Mouse (Mus musculus) liver, embryonic 16.5 days (tissue): Measurements from ENCODE around the gene Dclre1a. TPM values are rescaled to one million over a fixed set of nuclear protein-coding genes. Genes with fewer than 3 reads are reported as not detected.

ENCODE experiments used
- ATAC-seq: fragments of 200-750 bp; cut with Nextera tagmentation; 2 replicates; pipeline ENCODE4 v1.8.0; 2017; ENCODE audit warnings: low read depth, mild to moderate bottlenecking, moderate number of reproducible peaks, moderate library complexity
- H3K27ac ChIP-seq: fragments of 300-500 bp; sonication (generic); 2 replicates; pipeline ENCODE4 v1.5.1; 2014; ENCODE audit warnings: mild to moderate bottlenecking, low read length
- H3K27me3 ChIP-seq: fragments of 300-500 bp; sonication (generic); 2 replicates; pipeline ENCODE4 v1.6.1; 2014; ENCODE audit warnings: low read depth, low read length, mixed read lengths; ENCODE audit not compliant: control insufficient read depth, insufficient read depth
- H3K36me3 ChIP-seq: fragments of 300-500 bp; sonication (generic); 2 replicates; pipeline ENCODE4 v1.6.1; 2014; ENCODE audit warnings: mild to moderate bottlenecking; ENCODE audit not compliant: control insufficient read depth, insufficient read depth
- H3K4me1 ChIP-seq: fragments of 300-500 bp; sonication (generic); 2 replicates; pipeline ENCODE4 v1.6.1; 2014; ENCODE audit warnings: low read depth, low read length, mixed read lengths; ENCODE audit not compliant: control insufficient read depth
- H3K4me2 ChIP-seq: fragments of 300-500 bp; sonication (generic); 2 replicates; pipeline ENCODE4 v1.6.1; 2014; ENCODE audit warnings: low read depth, low read length, mixed read lengths
- H3K4me3 ChIP-seq: fragments of 300-500 bp; sonication (generic); 2 replicates; pipeline ENCODE4 v1.5.1; 2014; ENCODE audit warnings: low read depth, mild to moderate bottlenecking, low read length
- H3K9ac ChIP-seq: fragments of 300-500 bp; sonication (generic); 2 replicates; pipeline ENCODE4 v1.6.1; 2014; ENCODE audit warnings: low read depth, low read length
- H3K9me3 ChIP-seq: fragments of 300-500 bp; sonication (generic); replicated peaks from 2 replicates; pipeline ENCODE4 v1.6.1; 2016; ENCODE audit warnings: low read length; ENCODE audit not compliant: control insufficient read depth
- WGBS: fragments of 180-500 bp; shearing (Covaris S2); extraction: QIAGEN DNeasy Blood & Tissue Kit; methylation state at CpG from one replicate; pipeline ENCODE4 v1.1.7; 2014; ENCODE audit not compliant: insufficient replicate concordance; 5-methylcytosine and 5-hydroxymethylcytosine counted together
- polyA plus RNA-seq: library from polyadenylated mRNA; unstranded; fragments of >200 nt; fragmentation: Nextera tagmentation; extraction: Ambion mirVana; gene quantifications from 2 replicates; pipeline ENCODE4 v1.2.1, GENCODE M21; 2015

Gene Dclre1a
- polyA plus RNA-seq, 1 experiment from 2014 or later: 16.1 TPM

- no peak for ATAC-seq
- H3K4me2 ChIP-seq: no peak overlapping the region
These were observed 34.0 kb upstream of the Dclre1a start for GRCm38 (mm10) chr19:56581981-56582380.

GRCm38 (mm10) chr19:56577801-56578200 lies 29.8 kb upstream of the Dclre1a start:
- no peak overlapping the region for H3K27ac ChIP-seq
- WGBS: 47% methylated on average over 1 of the region's 1 CpGs
- no peak overlapping the region for H3K9ac ChIP-seq
- no peak overlapping the region for H3K4me3 ChIP-seq
- ATAC-seq: peak; percentile 51; the same call in 1 of the 2 replicates
- no peaks in the 10 kb centered on the region for H3K27me3 ChIP-seq
- no peak overlapping the region for H3K4me2 ChIP-seq
- H3K36me3 ChIP-seq: peaks cover 5% of the 10 kb centered on the region
- H3K9me3 ChIP-seq: no peaks in the 10 kb centered on the region
- H3K4me1 ChIP-seq: no peaks in the 10 kb centered on the region; the same call in 1 of the 2 replicates

More at GRCm38 (mm10) chr19:56581981-56582380, 34.0 kb upstream of the Dclre1a start:
- H3K27ac ChIP-seq: no peak overlapping the region
- no peaks in the 10 kb centered on the region; the same call in 1 of the 2 replicates for H3K4me1 ChIP-seq
- H3K27me3 ChIP-seq: no peaks in the 10 kb centered on the region
- no peak overlapping the region for H3K4me3 ChIP-seq
- H3K9me3 ChIP-seq: no peaks in the 10 kb centered on the region
- H3K9ac ChIP-seq: no peak overlapping the region
- WGBS: 80% methylated on average over 5 of the region's 5 CpGs
- H3K36me3 ChIP-seq: peaks cover 5% of the 10 kb centered on the region

- no peak overlapping the region for H3K4me2 ChIP-seq
- H3K4me1 ChIP-seq: no peaks in the 10 kb centered on the region; the same call in none of the 2 replicates
- H3K4me3 ChIP-seq: no peak overlapping the region
- WGBS: 86% methylated on average over 6 of the region's 6 CpGs
- H3K36me3 ChIP-seq: peaks cover 3% of the 10 kb centered on the region
- H3K27me3 ChIP-seq: no peaks in the 10 kb centered on the region
- H3K9ac ChIP-seq: no peak overlapping the region
- no peak for ATAC-seq
- H3K27ac ChIP-seq: no peak overlapping the region
- no peaks in the 10 kb centered on the region for H3K9me3 ChIP-seq
These were observed 25.2 kb upstream of the Dclre1a start for GRCm38 (mm10) chr19:56573184-56573583.

GRCm38 (mm10) chr19:56571913-56572312 lies 23.9 kb upstream of the Dclre1a start:
- H3K4me3 ChIP-seq: no peak overlapping the region
- H3K27ac ChIP-seq: no peak overlapping the region
- peaks cover 3% of the 10 kb centered on the region; the same call in 1 of the 2 replicates for H3K36me3 ChIP-seq
- H3K9ac ChIP-seq: no peak overlapping the region
- H3K4me2 ChIP-seq: no peak overlapping the region
- H3K4me1 ChIP-seq: peaks cover 5% of the 10 kb centered on the region
- no peaks in the 10 kb centered on the region for H3K9me3 ChIP-seq
- ATAC-seq: no peak
- 89% methylated on average over 5 of the region's 5 CpGs for WGBS
- H3K27me3 ChIP-seq: no peaks in the 10 kb centered on the region

- WGBS: 34% methylated on average over 2 of the region's 2 CpGs
These were observed 23.2 kb upstream of the Dclre1a start for GRCm38 (mm10) chr19:56571234-56571633.

GRCm38 (mm10) chr19:56570781-56571180 lies 22.8 kb upstream of the Dclre1a start:
- H3K4me1 ChIP-seq: peaks cover 7% of the 10 kb centered on the region
- H3K4me2 ChIP-seq: no peak overlapping the region
- no peaks in the 10 kb centered on the region for H3K9me3 ChIP-seq
- H3K9ac ChIP-seq: no peak overlapping the region
- H3K27me3 ChIP-seq: no peaks in the 10 kb centered on the region
- 72% methylated on average over 8 of the region's 8 CpGs for WGBS
- peaks cover 3% of the 10 kb centered on the region; the same call in 1 of the 2 replicates for H3K36me3 ChIP-seq
- ATAC-seq: no peak
- H3K27ac ChIP-seq: no peak overlapping the region
- no peak overlapping the region for H3K4me3 ChIP-seq

More at GRCm38 (mm10) chr19:56571234-56571633, 23.2 kb upstream of the Dclre1a start:
- peaks cover 3% of the 10 kb centered on the region; the same call in 1 of the 2 replicates for H3K36me3 ChIP-seq
- no peaks in the 10 kb centered on the region for H3K27me3 ChIP-seq
- no peaks in the 10 kb centered on the region for H3K9me3 ChIP-seq
- peak; percentile 48; the same call in 1 of the 2 replicates for ATAC-seq
- H3K27ac ChIP-seq: no peak overlapping the region
- H3K4me1 ChIP-seq: peaks cover 7% of the 10 kb centered on the region
- no peak overlapping the region for H3K4me2 ChIP-seq
- no peak overlapping the region for H3K9ac ChIP-seq
- H3K4me3 ChIP-seq: no peak overlapping the region

GRCm38 (mm10) chr19:56566940-56567339 lies 18.9 kb upstream of the Dclre1a start:
- Histone ChIP-seq H3K4me3 (no peak overlapping the region), H3K9me3 (no peaks in the 10 kb centered on the region), H3K27me3 (no peaks in the 10 kb centered on the region), H3K4me2 (no peak overlapping the region), H3K9ac (no peak overlapping the region), H3K4me1 (peaks cover 14% of the 10 kb centered on the region), H3K27ac (no peak overlapping the region), H3K36me3 (peaks cover 3% of the 10 kb centered on the region; the same call in 1 of the 2 replicates)
- peak; percentile 74; the same call in 1 of the 2 replicates for ATAC-seq
- 36% methylated on average over 6 of the region's 6 CpGs for WGBS

GRCm38 (mm10) chr19:56566041-56566440 lies 18.0 kb upstream of the Dclre1a start:
- 75% methylated on average over 4 of the region's 4 CpGs for WGBS
- H3K4me1 ChIP-seq: peaks cover 17% of the 10 kb centered on the region
- H3K9me3 ChIP-seq: no peaks in the 10 kb centered on the region
- no peak overlapping the region for H3K4me3 ChIP-seq
- H3K4me2 ChIP-seq: no peak overlapping the region
- ATAC-seq: no peak
- H3K9ac ChIP-seq: no peak overlapping the region
- no peaks in the 10 kb centered on the region for H3K27me3 ChIP-seq
- H3K36me3 ChIP-seq: no peaks in the 10 kb centered on the region
- H3K27ac ChIP-seq: no peak overlapping the region

- Histone ChIP-seq H3K4me2 (no peak overlapping the region), H3K36me3 (no peaks in the 10 kb centered on the region), H3K4me3 (no peak overlapping the region), H3K9ac (no peak overlapping the region), H3K27me3 (no peaks in the 10 kb centered on the region), H3K9me3 (no peaks in the 10 kb centered on the region), H3K4me1 (peaks cover 17% of the 10 kb centered on the region), H3K27ac (no peak overlapping the region)
- no peak for ATAC-seq
- 67% methylated on average over 6 of the region's 6 CpGs for WGBS
These were observed 17.3 kb upstream of the Dclre1a start for GRCm38 (mm10) chr19:56565358-56565757.
